Mouse (Mus musculus) ES-E14 (cell line): ENCODE measurements at regions not wholly inside any gene's neighbourhood (a gene's known extent, or its start where the extent isn't known, plus 50 kb on each side); places are given as distances from the start of the nearest gene placed in this dataset.

Source experiments
- CHD2 ChIP-seq: IDR thresholded peaks from 2 replicates; pipeline ENCODE4 v1.6.1; 2014; ENCODE audit warnings: mild to moderate bottlenecking, low read depth, low read length, inconsistent platforms
- HCFC1 ChIP-seq: IDR thresholded peaks from 2 replicates; pipeline ENCODE4 v1.6.1; 2012; ENCODE audit warnings: low read length, inconsistent platforms, borderline replicate concordance; ENCODE audit not compliant: insufficient read depth
- MAFK ChIP-seq: IDR thresholded peaks from 2 replicates; pipeline ENCODE4 v1.6.1; 2014; ENCODE audit warnings: mild to moderate bottlenecking, low read depth, low read length, inconsistent platforms; ENCODE audit not compliant: insufficient read depth

DNA sequence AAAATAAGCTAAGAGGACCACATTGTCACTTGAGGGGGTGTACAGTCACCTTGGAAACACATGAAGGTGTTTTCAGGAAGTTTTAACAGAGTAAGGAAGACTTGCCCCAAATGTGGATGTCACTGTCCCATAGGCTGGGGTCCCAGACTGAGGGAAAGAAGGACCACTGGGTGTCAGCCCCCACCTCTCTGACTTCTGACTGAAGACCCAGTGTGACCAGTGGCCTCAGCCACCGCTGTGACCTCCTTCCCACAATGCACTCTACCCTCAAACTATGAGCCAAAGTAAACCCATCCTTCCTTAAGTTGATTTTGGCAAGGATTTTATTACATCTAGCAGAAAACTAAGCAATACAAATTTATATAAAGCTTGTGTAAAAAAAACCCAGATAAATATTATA, 94.8 kb upstream of the Mdm1 start:
- TF ChIP-seq HCFC1 (no peak), CHD2 (no peak), MAFK (no peak)
